Mouse (Mus musculus) thymus, adult 2 months (tissue): ENCODE measurements around the gene Gm47996.

Experiments
- CTCF ChIP-seq: fragments of 200-500 bp; IDR thresholded peaks from 2 replicates; pipeline ENCODE4 v1.5.1; 2012; ENCODE audit warnings: mild to moderate bottlenecking, control low read depth, low read length, moderate library complexity, borderline replicate concordance; ENCODE audit not compliant: control insufficient read depth, poor library complexity, insufficient read depth; ENCODE audit errors: extremely low read depth
- POLR2A ChIP-seq: fragments of 200-500 bp; IDR thresholded peaks from 2 replicates; pipeline ENCODE4 v1.6.1; 2012; ENCODE audit warnings: mild to moderate bottlenecking, low read length, control low read depth, moderate library complexity; ENCODE audit not compliant: control insufficient read depth, poor library complexity, insufficient read depth; ENCODE audit errors: extremely low read depth

- no peak for TF ChIP-seq CTCF
- TF ChIP-seq POLR2A, result no peak
These were observed 35.2 kb downstream of the Gm47996 start for GRCm38 (mm10) chr1:151245165-151245564.
